Mouse (Mus musculus) lung, embryonic 15.5 days (tissue): ENCODE results near the gene Nop56. TPM values are rescaled to one million over a fixed set of nuclear protein-coding genes. Genes with fewer than 3 reads are reported as not detected.

Experiments used
- ATAC-seq: fragments of 200-750 bp; cut with Nextera tagmentation; 2 replicates; pipeline ENCODE4 v1.8.0; 2017; ENCODE audit warnings: moderate number of reproducible peaks, borderline replicate concordance; ENCODE audit not compliant: low FRiP score, low TSS enrichment; ENCODE audit errors: extremely low read depth
- H3K27ac ChIP-seq: fragments of 300-500 bp; sonication (generic); 2 replicates; pipeline ENCODE4 v1.5.1; 2015; ENCODE audit warnings: moderate library complexity, mild to moderate bottlenecking, inconsistent platforms
- H3K27me3 ChIP-seq: fragments of 300-500 bp; sonication (generic); 2 replicates; pipeline ENCODE4 v1.6.1; 2015; ENCODE audit warnings: inconsistent platforms
- H3K36me3 ChIP-seq: fragments of 300-500 bp; sonication (generic); 2 replicates; pipeline ENCODE4 v1.6.1; 2015; ENCODE audit warnings: inconsistent platforms
- H3K4me1 ChIP-seq: fragments of 300-500 bp; sonication (generic); 2 replicates; pipeline ENCODE4 v1.6.1; 2015; ENCODE audit warnings: inconsistent platforms
- H3K4me2 ChIP-seq: fragments of 300-500 bp; sonication (generic); 2 replicates; pipeline ENCODE4 v1.6.1; 2015; ENCODE audit warnings: inconsistent platforms, mild to moderate bottlenecking, moderate library complexity
- H3K4me3 ChIP-seq: fragments of 300-500 bp; sonication (generic); 2 replicates; pipeline ENCODE4 v1.5.1; 2015; ENCODE audit warnings: mild to moderate bottlenecking, inconsistent platforms
- H3K9ac ChIP-seq: fragments of 300-500 bp; sonication (generic); 2 replicates; pipeline ENCODE4 v1.6.1; 2015; ENCODE audit warnings: inconsistent platforms
- H3K9me3 ChIP-seq: fragments of 300-500 bp; sonication (generic); 2 replicates; pipeline ENCODE4 v1.6.1; 2016; ENCODE audit warnings: inconsistent platforms
- WGBS: fragments of 180-500 bp; shearing (Covaris S2); methylation state at CpG from one replicate; pipeline ENCODE4 v1.1.7; 2015; 5-methylcytosine and 5-hydroxymethylcytosine counted together
- polyA plus RNA-seq: library from polyadenylated mRNA; unstranded; fragments of >200 nt; fragmentation: Nextera tagmentation; extraction: Ambion mirVana; gene quantifications from 2 replicates; pipeline ENCODE4 v1.2.1, GENCODE M21; 2015

The Nop56 gene
- polyA plus RNA-seq = 262 and 272 TPM in 2 replicates

GRCm38 (mm10) chr2:130274149-130274861 is at the start of gene Nop56:
Nop56 (plus strand) TSS chr2:130274430.
- peak; percentile 98 for ATAC-seq
- under 1% methylated on average over 68 of the region's 68 CpGs for WGBS

GRCm38 (mm10) chr2:130246912-130247311 is 27.3 kb upstream of the Nop56 start:
- no peak for ATAC-seq
- H3K4me3 ChIP-seq = no peak overlapping the region
- H3K36me3 ChIP-seq = no peaks in the 10 kb centered on the region
- H3K27ac ChIP-seq = no peak overlapping the region
- H3K27me3 ChIP-seq = no peaks in the 10 kb centered on the region
- 47% methylated on average over 9 of the region's 9 CpGs for WGBS
- H3K4me1 ChIP-seq = no peaks in the 10 kb centered on the region
- no peak overlapping the region for H3K4me2 ChIP-seq
- H3K9ac ChIP-seq = no peak overlapping the region
- H3K9me3 ChIP-seq = no peaks in the 10 kb centered on the region

More at GRCm38 (mm10) chr2:130274149-130274861, at the start of gene Nop56:
- Histone ChIP-seq H3K9ac (peak within 1 kb of the TSS; percentile 92), H3K27me3 (no peaks in the 10 kb centered on the region), H3K4me1 (peaks cover 26% of the 10 kb centered on the region), H3K36me3 (peaks cover 36% of the 10 kb centered on the region), H3K9me3 (no peaks in the 10 kb centered on the region), H3K4me2 (peak within 1 kb of the TSS; percentile 73), H3K4me3 (peak within 1 kb of the TSS; percentile 92), H3K27ac (peak within 1 kb of the TSS; percentile 89)

- Histone ChIP-seq H3K4me2 (no peak overlapping the region), H3K36me3 (no peaks in the 10 kb centered on the region), H3K4me1 (no peaks in the 10 kb centered on the region), H3K4me3 (no peak overlapping the region), H3K9me3 (no peaks in the 10 kb centered on the region), H3K27me3 (no peaks in the 10 kb centered on the region), H3K27ac (no peak overlapping the region), H3K9ac (no peak overlapping the region)
- WGBS = 63% methylated on average over 7 of the region's 7 CpGs
- no peak for ATAC-seq
These were observed 26.0 kb upstream of the Nop56 start for GRCm38 (mm10) chr2:130248226-130248625.

GRCm38 (mm10) chr2:130256762-130257161 is 17.5 kb upstream of the Nop56 start:
- 59% methylated on average over 4 of the region's 4 CpGs for WGBS
- no peak for ATAC-seq
- H3K27ac ChIP-seq = no peak overlapping the region
- H3K4me3 ChIP-seq = no peak overlapping the region
- H3K9me3 ChIP-seq = no peaks in the 10 kb centered on the region
- H3K27me3 ChIP-seq = no peaks in the 10 kb centered on the region
- H3K9ac ChIP-seq = no peak overlapping the region
- no peaks in the 10 kb centered on the region for H3K36me3 ChIP-seq
- H3K4me1 ChIP-seq = no peaks in the 10 kb centered on the region
- no peak overlapping the region for H3K4me2 ChIP-seq

GRCm38 (mm10) chr2:130260822-130261221 is 13.4 kb upstream of the Nop56 start:
- no peak for ATAC-seq
- H3K4me2 ChIP-seq = no peak overlapping the region
- H3K36me3 ChIP-seq = no peaks in the 10 kb centered on the region
- no peaks in the 10 kb centered on the region for H3K9me3 ChIP-seq
- H3K27me3 ChIP-seq = no peaks in the 10 kb centered on the region
- no peak overlapping the region for H3K27ac ChIP-seq
- H3K4me1 ChIP-seq = no peaks in the 10 kb centered on the region
- H3K4me3 ChIP-seq = no peak overlapping the region
- 71% methylated on average over 4 of the region's 4 CpGs for WGBS
- no peak overlapping the region for H3K9ac ChIP-seq

- Histone ChIP-seq H3K4me3 (no peak overlapping the region), H3K9me3 (no peaks in the 10 kb centered on the region), H3K9ac (no peak overlapping the region), H3K4me1 (no peaks in the 10 kb centered on the region), H3K4me2 (no peak overlapping the region), H3K27ac (no peak overlapping the region), H3K36me3 (no peaks in the 10 kb centered on the region), H3K27me3 (no peaks in the 10 kb centered on the region)
- WGBS = 74% methylated on average over 2 of the region's 2 CpGs
- ATAC-seq = no peak
These were observed 12.3 kb upstream of the Nop56 start for GRCm38 (mm10) chr2:130261914-130262313.

- Histone ChIP-seq H3K27ac (no peak overlapping the region), H3K36me3 (no peaks in the 10 kb centered on the region), H3K9ac (no peak overlapping the region), H3K4me1 (no peaks in the 10 kb centered on the region), H3K27me3 (no peaks in the 10 kb centered on the region), H3K4me3 (no peak overlapping the region), H3K9me3 (no peaks in the 10 kb centered on the region), H3K4me2 (no peak overlapping the region)
- ATAC-seq = no peak
- WGBS = 35% methylated on average over 2 of the region's 2 CpGs
These were observed 11.8 kb upstream of the Nop56 start for GRCm38 (mm10) chr2:130262398-130262797.

GRCm38 (mm10) chr2:130265520-130265919 is 8.7 kb upstream of the Nop56 start:
- H3K4me3 ChIP-seq = no peak overlapping the region
- H3K4me1 ChIP-seq = no peaks in the 10 kb centered on the region
- 88% methylated on average over 1 of the region's 1 CpGs for WGBS
- no peak overlapping the region for H3K27ac ChIP-seq
- no peaks in the 10 kb centered on the region for H3K27me3 ChIP-seq
- H3K4me2 ChIP-seq = no peak overlapping the region
- no peaks in the 10 kb centered on the region for H3K9me3 ChIP-seq
- no peaks in the 10 kb centered on the region for H3K36me3 ChIP-seq
- ATAC-seq = no peak
- H3K9ac ChIP-seq = no peak overlapping the region

GRCm38 (mm10) chr2:130268074-130268473 is 6.2 kb upstream of the Nop56 start:
- no peak overlapping the region for H3K9ac ChIP-seq
- H3K36me3 ChIP-seq = no peaks in the 10 kb centered on the region
- no peaks in the 10 kb centered on the region for H3K4me1 ChIP-seq
- no peak overlapping the region for H3K4me3 ChIP-seq
- no peaks in the 10 kb centered on the region for H3K27me3 ChIP-seq
- ATAC-seq = no peak
- no peak overlapping the region for H3K27ac ChIP-seq
- no peaks in the 10 kb centered on the region for H3K9me3 ChIP-seq
- 59% methylated on average over 7 of the region's 7 CpGs for WGBS
- H3K4me2 ChIP-seq = no peak overlapping the region

- H3K27ac ChIP-seq = peak overlapping the region; percentile 60
- H3K27me3 ChIP-seq = no peaks in the 10 kb centered on the region
- peak overlapping the region; percentile 64 for H3K9ac ChIP-seq
- H3K36me3 ChIP-seq = peaks cover 34% of the 10 kb centered on the region
- H3K4me1 ChIP-seq = peaks cover 26% of the 10 kb centered on the region
- H3K4me3 ChIP-seq = peak overlapping the region; percentile 92
- H3K4me2 ChIP-seq = peak overlapping the region; percentile 73
- WGBS = 1% methylated on average over 14 of the region's 14 CpGs
- no peaks in the 10 kb centered on the region for H3K9me3 ChIP-seq
- peak; percentile 19; the same call in 1 of the 2 replicates for ATAC-seq
These were observed 498 bp upstream of the Nop56 start for GRCm38 (mm10) chr2:130273732-130274131.

GRCm38 (mm10) chr2:130274862-130275261 is 632 bp downstream of the Nop56 start:
- peaks cover 42% of the 10 kb centered on the region for H3K36me3 ChIP-seq
- no peak for ATAC-seq
- peaks cover 26% of the 10 kb centered on the region for H3K4me1 ChIP-seq
- no peaks in the 10 kb centered on the region for H3K27me3 ChIP-seq
- under 1% methylated on average over 10 of the region's 10 CpGs for WGBS
- peak overlapping the region; percentile 92 for H3K4me3 ChIP-seq
- H3K4me2 ChIP-seq = peak overlapping the region; percentile 73
- peak overlapping the region; percentile 92 for H3K9ac ChIP-seq
- H3K27ac ChIP-seq = peak overlapping the region; percentile 89
- no peaks in the 10 kb centered on the region for H3K9me3 ChIP-seq

GRCm38 (mm10) chr2:130275649-130276048 is 1.4 kb downstream of the Nop56 start:
- no peak for ATAC-seq
- 36% methylated on average over 6 of the region's 6 CpGs for WGBS
- no peak overlapping the region for H3K27ac ChIP-seq
- H3K4me2 ChIP-seq = peak overlapping the region; percentile 73
- H3K9me3 ChIP-seq = no peaks in the 10 kb centered on the region
- H3K9ac ChIP-seq = peak overlapping the region; percentile 92; the same call in 1 of the 2 replicates
- H3K4me1 ChIP-seq = peaks cover 26% of the 10 kb centered on the region
- H3K27me3 ChIP-seq = no peaks in the 10 kb centered on the region
- H3K4me3 ChIP-seq = peak overlapping the region; percentile 92
- peaks cover 50% of the 10 kb centered on the region for H3K36me3 ChIP-seq
